Mouse (Mus musculus): ENCODE data around the gene Hecw2. TPM values are rescaled to one million over a fixed set of nuclear protein-coding genes. Genes with fewer than 3 reads are reported as not detected.

Hecw2 gene
- total and polyA plus RNA-seq, 3 experiments: 1.6 to 18.8 (median 11.9) TPM

- Histone ChIP-seq H3K27ac (no peak overlapping the region), H3K36me3 (ENCODE audit: control insufficient read depth, insufficient read depth, low read length) (no peaks in the 10 kb centered on the region), H3K9ac (ENCODE audit: low read depth, low read length) (no peak overlapping the region), H3K4me1 (ENCODE audit: control insufficient read depth, insufficient read depth, low read length) (no peaks in the 10 kb centered on the region), H3K27me3 (ENCODE audit: control insufficient read depth, insufficient read depth, low read length) (no peaks in the 10 kb centered on the region), H3K79me2 (replicated peaks; ENCODE audit: control insufficient read depth, insufficient read depth, low read length) (no peaks in the 10 kb centered on the region), H3K4me3 (no peak overlapping the region)
- 18% methylated on average over 4 of the region's 4 CpGs for WGBS
- TF ChIP-seq POLR2A (IDR thresholded peaks at IDR 0.05; ENCODE audit: insufficient read depth, low read depth, low read length): no peak
- no peak for TF ChIP-seq EP300 (IDR thresholded peaks at IDR 0.05; ENCODE audit: insufficient read depth, low read depth, low read length)
- TF ChIP-seq CTCF (IDR thresholded peaks at IDR 0.05): no peak
- intact Hi-C loops (cut with DNase I): no loop called here
- DNase-seq: peak in 1 of 2 experiments; percentile 7
These were observed 7.4 kb downstream of the Hecw2 start for GRCm38 (mm10) chr1:54187579-54187978.

- no peak for DNase-seq
- 44% methylated on average over 3 of the region's 3 CpGs for WGBS
These were observed 8.6 kb downstream of the Hecw2 start for GRCm38 (mm10) chr1:54186347-54186746.

GRCm38 (mm10) chr1:54180663-54181062, 14.3 kb downstream of the Hecw2 start:
- TF ChIP-seq POLR2A (IDR thresholded peaks at IDR 0.05; ENCODE audit: insufficient read depth, low read depth, low read length): no peak
- no peak for TF ChIP-seq EP300 (IDR thresholded peaks at IDR 0.05; ENCODE audit: insufficient read depth, low read depth, low read length)
- H3K9ac ChIP-seq (ENCODE audit: low read depth, low read length): no peak overlapping the region
- H3K27ac ChIP-seq: peak overlapping the region; percentile 33
- H3K36me3 ChIP-seq (ENCODE audit: control insufficient read depth, insufficient read depth, low read length): peaks cover 3% of the 10 kb centered on the region; the same call in 1 of the 2 replicates
- H3K4me1 ChIP-seq (ENCODE audit: control insufficient read depth, insufficient read depth, low read length): no peaks in the 10 kb centered on the region; the same call in 1 of the 2 replicates
- H3K79me2 ChIP-seq (replicated peaks; ENCODE audit: control insufficient read depth, insufficient read depth, low read length): no peaks in the 10 kb centered on the region
- no peak overlapping the region for H3K4me3 ChIP-seq
- no peak for DNase-seq
- intact Hi-C loops (cut with DNase I): no loop called here
- WGBS: 23% methylated on average over 1 of the region's 2 CpGs
- H3K27me3 ChIP-seq (ENCODE audit: control insufficient read depth, insufficient read depth, low read length): no peaks in the 10 kb centered on the region

More at GRCm38 (mm10) chr1:54186347-54186746, 8.6 kb downstream of the Hecw2 start:
- Histone ChIP-seq H3K27ac (no peak overlapping the region), H3K4me1 (ENCODE audit: control insufficient read depth, insufficient read depth, low read length) (no peaks in the 10 kb centered on the region), H3K27me3 (ENCODE audit: control insufficient read depth, insufficient read depth, low read length) (no peaks in the 10 kb centered on the region), H3K9ac (ENCODE audit: low read depth, low read length) (no peak overlapping the region), H3K79me2 (replicated peaks; ENCODE audit: control insufficient read depth, insufficient read depth, low read length) (no peaks in the 10 kb centered on the region), H3K36me3 (ENCODE audit: control insufficient read depth, insufficient read depth, low read length) (no peaks in the 10 kb centered on the region), H3K4me3 (no peak overlapping the region)
- intact Hi-C loops (cut with DNase I): no loop called here
- no peak for TF ChIP-seq POLR2A (IDR thresholded peaks at IDR 0.05; ENCODE audit: insufficient read depth, low read depth, low read length)
- TF ChIP-seq EP300 (IDR thresholded peaks at IDR 0.05; ENCODE audit: insufficient read depth, low read depth, low read length): no peak
- no peak for TF ChIP-seq CTCF (IDR thresholded peaks at IDR 0.05)

- Histone ChIP-seq H3K9ac (ENCODE audit: low read depth, low read length) (no peak overlapping the region), H3K36me3 (ENCODE audit: control insufficient read depth, insufficient read depth, low read length) (peaks cover 3% of the 10 kb centered on the region; the same call in 1 of the 2 replicates), H3K4me3 (no peak overlapping the region), H3K79me2 (replicated peaks; ENCODE audit: control insufficient read depth, insufficient read depth, low read length) (no peaks in the 10 kb centered on the region), H3K4me1 (ENCODE audit: control insufficient read depth, insufficient read depth, low read length) (no peaks in the 10 kb centered on the region; the same call in 1 of the 2 replicates), H3K27me3 (ENCODE audit: control insufficient read depth, insufficient read depth, low read length) (no peaks in the 10 kb centered on the region), H3K27ac (no peak overlapping the region)
- intact Hi-C loops (cut with DNase I): no loop called here
- no peak for TF ChIP-seq EP300 (IDR thresholded peaks at IDR 0.05; ENCODE audit: insufficient read depth, low read depth, low read length)
- TF ChIP-seq CTCF (IDR thresholded peaks at IDR 0.05): no peak
- TF ChIP-seq POLR2A (IDR thresholded peaks at IDR 0.05; ENCODE audit: insufficient read depth, low read depth, low read length): no peak
- 94% methylated on average over 7 of the region's 7 CpGs for WGBS
- DNase-seq: no peak
These were observed 15.8 kb downstream of the Hecw2 start for GRCm38 (mm10) chr1:54179179-54179578.

- no peaks in the 10 kb centered on the region for H3K27me3 ChIP-seq (ENCODE audit: control insufficient read depth, insufficient read depth, low read length)
- H3K4me1 ChIP-seq (ENCODE audit: control insufficient read depth, insufficient read depth, low read length): no peaks in the 10 kb centered on the region; the same call in 1 of the 2 replicates
- H3K36me3 ChIP-seq (ENCODE audit: control insufficient read depth, insufficient read depth, low read length): peaks cover 3% of the 10 kb centered on the region; the same call in 1 of the 2 replicates
- TF ChIP-seq POLR2A (IDR thresholded peaks at IDR 0.05; ENCODE audit: insufficient read depth, low read depth, low read length) (no peak), CTCF (IDR thresholded peaks at IDR 0.05) (no peak), EP300 (IDR thresholded peaks at IDR 0.05; ENCODE audit: insufficient read depth, low read depth, low read length) (no peak)
- H3K79me2 ChIP-seq (replicated peaks; ENCODE audit: control insufficient read depth, insufficient read depth, low read length): no peaks in the 10 kb centered on the region
- no peak overlapping the region for H3K9ac ChIP-seq (ENCODE audit: low read depth, low read length)
- no peak overlapping the region for H3K4me3 ChIP-seq
- H3K27ac ChIP-seq: no peak overlapping the region
- 82% methylated on average over 2 of the region's 2 CpGs for WGBS
- intact Hi-C loops (cut with DNase I): no loop called here
- no peak for DNase-seq
These were observed 18.4 kb downstream of the Hecw2 start for GRCm38 (mm10) chr1:54176592-54176991.

GRCm38 (mm10) chr1:54168014-54168413, 27.0 kb downstream of the Hecw2 start:
- Histone ChIP-seq H3K27ac (no peak overlapping the region), H3K36me3 (ENCODE audit: control insufficient read depth, insufficient read depth, low read length) (no peaks in the 10 kb centered on the region), H3K9ac (ENCODE audit: low read depth, low read length) (no peak overlapping the region), H3K79me2 (replicated peaks; ENCODE audit: control insufficient read depth, insufficient read depth, low read length) (no peaks in the 10 kb centered on the region), H3K4me1 (ENCODE audit: control insufficient read depth, insufficient read depth, low read length) (no peaks in the 10 kb centered on the region), H3K27me3 (ENCODE audit: control insufficient read depth, insufficient read depth, low read length) (no peaks in the 10 kb centered on the region), H3K4me3 (no peak overlapping the region)
- intact Hi-C loops (cut with DNase I): no loop called here
- WGBS: 87% methylated on average over 3 of the region's 3 CpGs
- no peak for DNase-seq
- TF ChIP-seq POLR2A (IDR thresholded peaks at IDR 0.05; ENCODE audit: insufficient read depth, low read depth, low read length): no peak
- TF ChIP-seq EP300 (IDR thresholded peaks at IDR 0.05; ENCODE audit: insufficient read depth, low read depth, low read length): no peak
- TF ChIP-seq CTCF (IDR thresholded peaks at IDR 0.05): no peak
